16 mouse cellular contexts compared by ENCODE assay signal in the genomic region with DNA sequence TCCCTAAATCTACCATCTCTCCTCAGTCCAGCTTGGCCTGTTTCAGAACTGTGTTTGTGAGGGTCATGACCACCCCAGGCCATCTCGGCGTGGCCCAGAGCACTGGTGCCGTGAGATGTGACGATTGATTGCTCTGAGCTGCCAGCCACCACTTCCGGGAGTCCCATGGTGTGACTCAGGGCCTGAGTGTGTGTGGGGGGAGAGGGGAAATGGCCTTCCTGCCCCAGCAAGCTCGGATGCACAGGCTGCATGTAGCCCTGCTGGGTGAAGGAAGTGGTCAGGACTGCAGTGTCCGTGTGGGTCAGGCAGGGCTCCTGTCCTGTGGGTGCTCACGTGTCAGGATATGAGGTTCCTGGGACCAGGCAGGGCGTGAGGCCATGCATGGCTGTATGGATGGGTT. TPM values are rescaled to one million over a fixed set of nuclear protein-coding genes. Genes with fewer than 3 reads are reported as not detected.
DNase-seq lines count a peak whose midpoint lies in the region; ATAC-seq lines count a peak whose summit lies in the region.
"Had no signal": no experiment of that assay in that cellular context is flagged by ENCODE, and none has a peak within 500 bp of the region (broad histone marks: within the 10 kb centered on the region; RNA-seq: fewer than 3 reads in every experiment).

No protein-coding gene starts in this region.

- 73% methylated on average over 9 of the region's 9 CpGs for WGBS in embryonic facial prominence, embryonic 10.5 days

- H3K36me3 ChIP-seq in embryonic facial prominence, embryonic 10.5 days (replicated peaks): no peaks in the 10 kb centered on the region
- H3K36me3 ChIP-seq: liver, embryonic 15.5 days had no signal

- H3K27me3 ChIP-seq in embryonic facial prominence, embryonic 10.5 days (replicated peaks; ENCODE audit: low read depth, poor library complexity, severe bottlenecking): peaks cover 44% of the 10 kb centered on the region

- peak; percentile 82 for ATAC-seq in granulocyte monocyte progenitor cell, adult 5-6 weeks (replicated peaks; ENCODE audit: poor library complexity, severe bottlenecking)
- 0 out of 2 replicates have a peak, but pooled peaks have one; percentile 24 for ATAC-seq in megakaryocyte-erythroid progenitor cell, adult 5-6 weeks (replicated peaks; ENCODE audit: low FRiP score, low TSS enrichment, poor library complexity, severe bottlenecking)
- ATAC-seq: forebrain, embryonic 16.5 days had no signal

- peak; percentile 51 for DNase-seq in 3T3-L1 (ENCODE audit: low read depth, low spot score)
- peak; percentile 23 for DNase-seq in CD4-positive, CD25-positive, alpha-beta regulatory T cell, adult 2 months (ENCODE audit: low read depth, low spot score)
- DNase-seq in embryonic facial prominence, embryonic 10.5 days (ENCODE audit: low spot score): no peak
- DNase-seq in urinary bladder, adult 2 months (ENCODE audit: low spot score): no peak
- no peak for DNase-seq in retina, postnatal 1 day
- DNase-seq: cerebellum, adult 11-12 months; embryo, embryonic 11 days; gastrocnemius, postnatal 14 days; heart, postnatal 4 days; kidney, postnatal 14 days; right cerebral cortex, postnatal 4 days; thymus, postnatal 4 days had no signal

- H3K4me3 ChIP-seq in embryonic facial prominence, embryonic 10.5 days: no peak overlapping the region
- H3K4me3 ChIP-seq: liver, embryonic 15.5 days had no signal

- H3K4me1 ChIP-seq in embryonic facial prominence, embryonic 10.5 days: peaks cover 32% of the 10 kb centered on the region

- H3K27ac ChIP-seq in embryonic facial prominence, embryonic 10.5 days (replicated peaks): no peak overlapping the region
- H3K27ac ChIP-seq: liver, embryonic 15.5 days had no signal

- H3K9me3 ChIP-seq in embryonic facial prominence, embryonic 10.5 days: no peaks in the 10 kb centered on the region
- H3K9me3 ChIP-seq: liver, embryonic 15.5 days had no signal

RNA-seq across cellular contexts. Expression of a gene that starts 23.7 kb away (rescaled TPM):
- not detected in 2 replicates for total RNA-seq in granulocyte monocyte progenitor cell, adult 5-6 weeks (2014; fragmentation: Nextera tagmentation)
- 0.04 TPM in 1 of 2 replicates, not detected in the other for total RNA-seq in granulocyte monocyte progenitor cell, adult 5-6 weeks (2017)
- 0.10 TPM in 1 of 2 replicates, not detected in the other for total RNA-seq in megakaryocyte-erythroid progenitor cell, adult 5-6 weeks (2014; fragmentation: Nextera tagmentation)
- 0.04 TPM in 1 of 2 replicates, not detected in the other for total RNA-seq in megakaryocyte-erythroid progenitor cell, adult 5-6 weeks (2017)
- polyA plus RNA-seq in embryonic facial prominence, embryonic 10.5 days (2016; fragmentation: Nextera tagmentation; extraction: Ambion mirVana): 0.05 TPM in 2 replicates
- polyA plus RNA-seq in urinary bladder, adult 2 months (2012; rRNA removed): 0.55 and 0.56 TPM in 2 replicates

RNA-seq across cellular contexts. Expression of a gene that starts 36.6 kb away (rescaled TPM):
- 1,942 and 1,984 TPM in 2 replicates for total RNA-seq in granulocyte monocyte progenitor cell, adult 5-6 weeks (2014; fragmentation: Nextera tagmentation)
- 2,435 and 2,975 TPM in 2 replicates for total RNA-seq in granulocyte monocyte progenitor cell, adult 5-6 weeks (2017)
- total RNA-seq in megakaryocyte-erythroid progenitor cell, adult 5-6 weeks (2014; fragmentation: Nextera tagmentation): 2,168 and 2,467 TPM in 2 replicates
- total RNA-seq in megakaryocyte-erythroid progenitor cell, adult 5-6 weeks (2017): 3,890 and 4,556 TPM in 2 replicates
- 360 and 367 TPM in 2 replicates for polyA plus RNA-seq in embryonic facial prominence, embryonic 10.5 days (2016; fragmentation: Nextera tagmentation; extraction: Ambion mirVana)
- 727 and 877 TPM in 2 replicates for polyA plus RNA-seq in urinary bladder, adult 2 months (2012; rRNA removed)

RNA-seq across cellular contexts. Expression of a gene that starts 43.4 kb away (rescaled TPM):
- total RNA-seq in granulocyte monocyte progenitor cell, adult 5-6 weeks (2014; fragmentation: Nextera tagmentation): not detected in 2 replicates
- total RNA-seq in granulocyte monocyte progenitor cell, adult 5-6 weeks (2017): not detected in 2 replicates
- total RNA-seq in megakaryocyte-erythroid progenitor cell, adult 5-6 weeks (2014; fragmentation: Nextera tagmentation): not detected in 2 replicates
- total RNA-seq in megakaryocyte-erythroid progenitor cell, adult 5-6 weeks (2017): 0.38 TPM in 1 of 2 replicates, not detected in the other
- 1.3 and 2.3 TPM in 2 replicates for polyA plus RNA-seq in embryonic facial prominence, embryonic 10.5 days (2016; fragmentation: Nextera tagmentation; extraction: Ambion mirVana)
- polyA plus RNA-seq in urinary bladder, adult 2 months (2012; rRNA removed): 28.0 and 34.9 TPM in 2 replicates
- total RNA-seq: gastrocnemius, postnatal 14 days had no signal

Comparison
In these comparisons a context has a peak if more than half of its experiments do, and no peak if none do; other contexts are left out.
1. DNase-seq: peak in 3T3-L1 (single experiment) and CD4-positive, CD25-positive, alpha-beta regulatory T cell, adult 2 months (single experiment); none in embryonic facial prominence, embryonic 10.5 days (single experiment), urinary bladder, adult 2 months (single experiment) and retina, postnatal 1 day (single experiment).